Mouse (Mus musculus): ENCODE results near the gene Spty2d1. TPM values are rescaled to one million over a fixed set of nuclear protein-coding genes. Genes with fewer than 3 reads are reported as not detected.

The Spty2d1 gene
- total and polyA plus RNA-seq, 3 experiments: 14.4 to 36.9 (median 14.9) TPM

DNA sequence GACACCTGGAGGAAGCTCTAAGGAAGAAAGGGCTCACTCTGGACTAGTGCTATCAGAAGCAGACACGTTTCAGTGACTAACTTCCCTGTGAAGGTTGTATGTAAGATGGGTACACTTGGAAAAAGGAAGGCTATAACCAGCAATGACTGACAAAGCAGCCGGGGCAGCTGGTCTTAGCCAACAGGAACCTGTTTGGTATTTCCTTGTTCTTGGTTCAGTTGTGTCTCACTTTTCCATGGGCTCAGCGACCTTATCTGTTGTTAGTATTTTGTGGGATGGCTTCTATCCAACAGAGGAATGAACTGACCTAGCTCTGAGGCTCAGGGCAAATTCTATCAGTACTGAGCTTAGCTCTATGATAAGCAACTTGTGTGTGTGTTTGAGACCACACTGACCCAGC lies 47.2 kb downstream of the Spty2d1 start (continued):
- TF ChIP-seq TAL1 (IDR thresholded peaks at IDR 0.05; ENCODE audit: low read length) (0 out of 2 replicates have a peak, but pooled peaks have one; percentile 25), GABPA (IDR thresholded peaks at IDR 0.05; ENCODE audit: low read depth, low read length) (no peak), SIN3A (IDR thresholded peaks at IDR 0.05; ENCODE audit: low read length) (no peak), USF2 (IDR thresholded peaks at IDR 0.05; ENCODE audit: borderline replicate concordance in 1 of 2, insufficient read depth in 1 of 2, low read depth in 1 of 2, low read length in 2 of 2) (no peak), MEF2A (IDR thresholded peaks at IDR 0.05; ENCODE audit: extremely low read depth, insufficient replicate concordance, low read depth, low read length, poor library complexity, severe bottlenecking) (no peak), USF1 (IDR thresholded peaks at IDR 0.05; ENCODE audit: low read depth, low read length) (no peak), MAX (IDR thresholded peaks at IDR 0.05; ENCODE audit: low read length) (no peak), BHLHE40 (IDR thresholded peaks at IDR 0.05; ENCODE audit: borderline replicate concordance, low read depth, low read length) (no peak), CTCF (IDR thresholded peaks at IDR 0.05 in 2 of 3, conservative IDR thresholded peaks at IDR 0.05 in 1 of 3; ENCODE audit: control insufficient read depth in 1 of 3, insufficient read depth in 1 of 3, low read depth in 2 of 3, low read length in 3 of 3, poor library complexity in 1 of 3, severe bottlenecking in 1 of 3) (no peak), ZMIZ1 (IDR thresholded peaks at IDR 0.05; ENCODE audit: low read depth, low read length) (no peak)

DNA sequence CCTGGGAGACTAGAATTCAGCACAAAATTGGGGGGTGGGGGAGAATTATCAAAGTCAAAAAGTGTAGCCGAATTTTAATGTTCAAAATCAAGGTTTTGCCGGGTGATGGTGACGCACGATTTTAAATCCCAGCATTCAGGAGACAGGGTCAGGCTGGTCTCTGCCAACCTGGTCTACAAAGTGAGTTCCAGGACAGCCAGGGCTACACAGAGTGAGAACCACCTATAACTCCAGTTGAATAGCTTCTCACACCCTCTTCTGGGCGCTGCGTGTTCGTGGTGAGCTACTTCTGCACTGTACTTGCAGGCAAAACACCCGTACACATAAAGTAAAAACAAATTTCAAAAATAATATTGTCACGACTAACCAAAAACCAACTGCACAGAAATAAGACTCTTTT lies 49.4 kb downstream of the Spty2d1 start:
- H3K36me3 ChIP-seq (ENCODE audit: control insufficient read depth in 1 of 2, insufficient read depth in 2 of 2, low read length in 2 of 2): peaks cover 0 to 24% of the 10 kb centered on the region in 2 experiments; a peak in 3 of 4 replicates
- H3K79me2 ChIP-seq (ENCODE audit: control insufficient read depth, insufficient read depth, low read length, poor library complexity): no peaks in the 10 kb centered on the region
- H3K9me3 ChIP-seq (replicated peaks; ENCODE audit: insufficient read depth, low read length): no peaks in the 10 kb centered on the region
- H3K27ac ChIP-seq (ENCODE audit: control insufficient read depth, low read depth, low read length): no peak overlapping the region
- H3K4me1 ChIP-seq (ENCODE audit: control insufficient read depth in 1 of 2, insufficient read depth in 2 of 2, low read length in 2 of 2): peaks cover 17 to 26% of the 10 kb centered on the region in 2 experiments
- peak overlapping the region; percentile 15 to 40; a peak in 2 of 4 replicates for H3K4me3 ChIP-seq (ENCODE audit: control insufficient read depth in 1 of 2, insufficient read depth in 1 of 2, low read depth in 2 of 2, low read length in 2 of 2)
- no peak overlapping the region; the same call in 1 of the 2 replicates for H3K9ac ChIP-seq (ENCODE audit: control insufficient read depth, low read depth, low read length, poor library complexity, severe bottlenecking)
- TF ChIP-seq NRF1 (IDR thresholded peaks at IDR 0.05; ENCODE audit: insufficient read depth, low read depth, low read length, poor library complexity, severe bottlenecking): no peak
- TF ChIP-seq UBTF (IDR thresholded peaks at IDR 0.05; ENCODE audit: borderline replicate concordance, insufficient read depth, low read depth, low read length): no peak
- TF ChIP-seq CTCF (IDR thresholded peaks at IDR 0.05 in 2 of 3, conservative IDR thresholded peaks at IDR 0.05 in 1 of 3; ENCODE audit: control insufficient read depth in 1 of 3, insufficient read depth in 1 of 3, low read depth in 2 of 3, low read length in 3 of 3, poor library complexity in 1 of 3, severe bottlenecking in 1 of 3): no peak
- TF ChIP-seq ZC3H11A (IDR thresholded peaks at IDR 0.05; ENCODE audit: low read depth, low read length): no peak
- no peaks in the 10 kb centered on the region; a peak in 1 of 4 replicates for H3K27me3 ChIP-seq (ENCODE audit: control insufficient read depth in 1 of 2, insufficient read depth in 2 of 2, low read length in 2 of 2)
- DNase-seq (ENCODE audit: low read depth, low spot score): peak; percentile 14

DNA sequence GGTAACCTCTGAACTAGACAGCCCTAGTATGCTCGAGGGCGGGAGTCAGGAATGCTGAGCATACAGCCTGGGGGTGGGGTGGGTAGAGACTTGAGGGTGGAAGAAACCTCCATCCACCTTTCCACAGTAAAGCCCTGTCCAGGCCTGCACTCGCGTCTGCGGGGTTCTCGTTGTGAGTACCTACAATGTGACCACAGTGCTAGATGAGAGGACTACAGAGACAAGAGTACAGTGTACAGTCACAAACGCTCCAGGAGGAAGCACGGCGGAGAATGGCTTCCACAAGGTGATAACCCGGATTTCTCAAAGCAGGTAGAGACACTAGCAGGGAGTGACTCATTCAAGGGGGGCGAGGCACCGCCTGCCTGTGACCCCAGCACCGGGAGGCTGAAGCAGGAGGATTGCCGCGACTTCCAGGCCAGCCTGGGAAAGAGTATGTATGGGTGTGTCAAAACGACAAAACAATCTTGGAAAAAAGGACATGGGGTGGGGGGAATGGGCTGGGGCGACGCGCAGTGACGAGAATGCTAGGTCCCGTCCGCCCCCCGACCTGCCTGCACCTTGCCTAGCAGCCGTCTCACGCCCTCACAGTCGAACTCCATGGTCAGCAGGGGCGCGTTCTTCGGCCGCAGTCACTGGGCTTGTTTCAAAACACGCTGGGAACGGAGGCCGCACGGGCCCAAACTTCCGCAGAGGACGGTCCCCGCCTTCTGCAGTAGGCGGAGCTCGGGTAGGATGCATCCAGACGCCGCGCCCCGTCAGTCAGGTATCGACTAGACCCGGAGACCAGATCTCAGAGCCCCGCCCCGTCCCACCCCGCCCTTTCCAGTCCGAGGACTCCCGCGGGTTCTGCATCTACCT lies 50.1 kb downstream of the Spty2d1 start, which contains the start of gene Uevld:
Gene Uevld (minus strand): TSS at position 697 of the 861 bp plus-strand sequence.
- H3K27ac ChIP-seq (ENCODE audit: control insufficient read depth, low read depth, low read length): no peak within 1 kb of the TSS
- H3K36me3 ChIP-seq (ENCODE audit: control insufficient read depth in 1 of 2, insufficient read depth in 2 of 2, low read length in 2 of 2): peaks cover 2 to 23% of the 10 kb centered on the region in 2 experiments; a peak in 3 of 4 replicates
- H3K9ac ChIP-seq (ENCODE audit: control insufficient read depth, low read depth, low read length, poor library complexity, severe bottlenecking): peak within 1 kb of the TSS; percentile 63
- H3K4me1 ChIP-seq (ENCODE audit: control insufficient read depth in 1 of 2, insufficient read depth in 2 of 2, low read length in 2 of 2): peaks cover 17 to 22% of the 10 kb centered on the region in 2 experiments
- H3K9me3 ChIP-seq (replicated peaks; ENCODE audit: insufficient read depth, low read length): no peaks in the 10 kb centered on the region
- no peaks in the 10 kb centered on the region; a peak in 1 of 4 replicates for H3K27me3 ChIP-seq (ENCODE audit: control insufficient read depth in 1 of 2, insufficient read depth in 2 of 2, low read length in 2 of 2)
- H3K4me3 ChIP-seq (ENCODE audit: control insufficient read depth in 1 of 2, insufficient read depth in 1 of 2, low read depth in 2 of 2, low read length in 2 of 2): peak within 1 kb of the TSS; percentile 63 to 96
- H3K79me2 ChIP-seq (ENCODE audit: control insufficient read depth, insufficient read depth, low read length, poor library complexity): no peaks in the 10 kb centered on the region
- DNase-seq (ENCODE audit: low read depth, low spot score): peak; percentile 94
- peak; percentile 53; the same call in 1 of the 2 replicates for TF ChIP-seq ELF1 (IDR thresholded peaks at IDR 0.05; ENCODE audit: low read depth, low read length)
- 0 out of 2 replicates have a peak, but pooled peaks have one; percentile 42 for TF ChIP-seq MAZ (IDR thresholded peaks at IDR 0.05; ENCODE audit: low read depth, low read length)
- 0 out of 2 replicates have a peak, but pooled peaks have one; percentile 53 for TF ChIP-seq NELFE (IDR thresholded peaks at IDR 0.05; ENCODE audit: low read depth, low read length)
- peak; percentile 78 for TF ChIP-seq HCFC1 (IDR thresholded peaks at IDR 0.05; ENCODE audit: low read depth, low read length)
- TF ChIP-seq GATA1 (IDR thresholded peaks at IDR 0.05; ENCODE audit: low read depth, low read length): no peak
- peak; percentile 46 to 60; a peak in 1 of 4 replicates for TF ChIP-seq POLR2A (IDR thresholded peaks at IDR 0.05; ENCODE audit: control insufficient read depth in 1 of 2, insufficient read depth in 1 of 2, low read depth in 1 of 2, low read length in 2 of 2, poor library complexity in 1 of 2)
- TF ChIP-seq MYB (IDR thresholded peaks at IDR 0.05; ENCODE audit: low read depth, low read length): no peak
- TF ChIP-seq POLR2AphosphoS5 (IDR thresholded peaks at IDR 0.05; ENCODE audit: borderline replicate concordance, low read depth, low read length): no peak
- no peak for TF ChIP-seq ZKSCAN1 (IDR thresholded peaks at IDR 0.05; ENCODE audit: low read depth, low read length)
- TF ChIP-seq ETS1 (IDR thresholded peaks at IDR 0.05; ENCODE audit: low read depth, low read length): peak; percentile 39; the same call in 1 of the 2 replicates
- TF ChIP-seq RAD21 (IDR thresholded peaks at IDR 0.05; ENCODE audit: low read depth, low read length): no peak
- no peak; the same call in 1 of the 2 replicates for TF ChIP-seq KAT2A (conservative IDR thresholded peaks at IDR 0.05; ENCODE audit: low read depth, low read length)
- TF ChIP-seq SIN3A (IDR thresholded peaks at IDR 0.05; ENCODE audit: low read length): peak; percentile 91
